Mouse (Mus musculus) layer of hippocampus, adult 2 months (tissue): ENCODE measurements around the gene Taz. TPM values are rescaled to one million over a fixed set of nuclear protein-coding genes. Genes with fewer than 3 reads are reported as not detected.

ENCODE experiments used
- DNase-seq, 2 experiments: peaks; one replicate each; pipeline ENCODE4 v3.0.0; 2022; ENCODE audit warnings: low spot score in 2 of 2
- H3K27ac ChIP-seq: fragments of 200-600 bp; 2 replicates; pipeline ENCODE4 v1.8.1; 2022
- H3K4me3 ChIP-seq: fragments of 200-600 bp; 2 replicates; pipeline ENCODE4 v1.8.1; 2022; ENCODE audit warnings: mild to moderate bottlenecking
- CTCF ChIP-seq: fragments of 200-600 bp; conservative IDR thresholded peaks from 2 replicates; pipeline ENCODE4 v1.8.1; 2022; ENCODE audit warnings: antibody characterized with exemption, mild to moderate bottlenecking, moderate library complexity
- total RNA-seq, 2 experiments: library from RNA; stranded (reverse); gene quantifications; 2 replicates each; pipeline ENCODE4 v1.2.3; 2021

The Taz gene
- total RNA-seq, 2 experiments from 2014 or later = 61.4 to 71.4 TPM

DNA sequence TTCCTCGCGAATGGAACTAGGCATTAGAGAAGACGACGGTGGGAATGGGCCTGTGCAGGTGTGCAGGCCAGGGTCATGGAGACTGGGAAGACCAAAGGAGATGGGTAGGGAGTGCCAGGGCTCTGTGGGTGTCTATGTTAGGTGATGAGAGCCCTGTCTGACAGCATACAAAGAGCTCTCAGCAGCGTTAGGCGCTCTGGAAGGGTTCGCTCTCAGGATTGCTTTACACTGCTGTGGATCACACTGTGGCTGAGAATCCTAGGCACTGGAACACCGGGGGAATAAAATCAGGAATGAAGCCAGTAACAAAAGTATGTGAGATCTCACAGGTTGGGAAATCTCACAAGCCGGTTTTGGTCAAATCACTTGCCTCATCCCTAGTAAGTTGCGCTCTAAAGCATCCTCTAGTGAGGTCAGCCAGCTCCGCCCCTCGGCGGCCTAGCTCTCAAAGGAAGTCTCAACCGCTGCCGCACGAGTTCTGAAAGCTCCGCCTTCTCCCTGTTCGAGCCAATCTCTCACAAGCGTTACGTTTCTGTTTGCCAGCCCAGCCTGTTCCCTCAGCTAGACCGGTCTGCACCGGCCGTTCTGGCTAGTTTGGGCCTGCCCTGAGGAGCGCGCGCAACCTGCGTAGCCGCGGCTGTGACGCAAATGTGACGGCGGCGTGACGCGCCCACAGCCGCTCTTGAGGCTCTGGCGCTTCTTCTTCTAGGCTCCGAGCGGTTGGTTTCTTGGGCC is 27.4 kb upstream of the Taz start, which contains the start of gene Emd:
Gene Emd, plus strand, starts transcription at position 535 of the 735 bp plus-strand sequence.
- peak within 1 kb of the TSS; percentile 72 for H3K4me3 ChIP-seq
- DNase-seq = peak; percentile 80 to 91
- TF ChIP-seq CTCF = no peak
- peak within 1 kb of the TSS; percentile 92 for H3K27ac ChIP-seq

GRCm38 (mm10) chrX:74254888-74255565 is 26.7 kb upstream of the Taz start:
- DNase-seq = no peak
- Histone ChIP-seq H3K27ac (peak overlapping the region; percentile 92), H3K4me3 (peak overlapping the region; percentile 72)
- TF ChIP-seq CTCF = no peak

GRCm38 (mm10) chrX:74257746-74258145 is 24.0 kb upstream of the Taz start:
- Histone ChIP-seq H3K4me3 (no peak overlapping the region), H3K27ac (no peak overlapping the region)
- TF ChIP-seq CTCF = no peak
- no peak for DNase-seq

DNA sequence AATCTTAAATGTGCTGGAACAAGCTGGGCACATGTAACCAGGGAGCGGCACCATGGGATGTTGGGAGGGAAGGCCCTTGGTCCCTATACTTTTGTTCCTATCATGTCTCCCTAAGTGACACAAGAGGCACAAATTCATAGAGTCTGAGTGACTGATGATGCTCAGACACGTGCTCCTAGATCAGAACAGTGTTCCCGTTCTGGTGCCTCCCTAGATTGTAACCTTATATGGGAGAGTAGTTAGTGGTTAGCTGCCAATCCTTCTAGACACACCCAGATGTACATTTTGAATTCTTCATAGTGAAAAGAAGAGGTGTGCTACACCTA is 12.0 kb upstream of the Taz start:
- no peak for DNase-seq
- Histone ChIP-seq H3K4me3 (peak overlapping the region; percentile 63), H3K27ac (peak overlapping the region; percentile 99)
- no peak for TF ChIP-seq CTCF

DNA sequence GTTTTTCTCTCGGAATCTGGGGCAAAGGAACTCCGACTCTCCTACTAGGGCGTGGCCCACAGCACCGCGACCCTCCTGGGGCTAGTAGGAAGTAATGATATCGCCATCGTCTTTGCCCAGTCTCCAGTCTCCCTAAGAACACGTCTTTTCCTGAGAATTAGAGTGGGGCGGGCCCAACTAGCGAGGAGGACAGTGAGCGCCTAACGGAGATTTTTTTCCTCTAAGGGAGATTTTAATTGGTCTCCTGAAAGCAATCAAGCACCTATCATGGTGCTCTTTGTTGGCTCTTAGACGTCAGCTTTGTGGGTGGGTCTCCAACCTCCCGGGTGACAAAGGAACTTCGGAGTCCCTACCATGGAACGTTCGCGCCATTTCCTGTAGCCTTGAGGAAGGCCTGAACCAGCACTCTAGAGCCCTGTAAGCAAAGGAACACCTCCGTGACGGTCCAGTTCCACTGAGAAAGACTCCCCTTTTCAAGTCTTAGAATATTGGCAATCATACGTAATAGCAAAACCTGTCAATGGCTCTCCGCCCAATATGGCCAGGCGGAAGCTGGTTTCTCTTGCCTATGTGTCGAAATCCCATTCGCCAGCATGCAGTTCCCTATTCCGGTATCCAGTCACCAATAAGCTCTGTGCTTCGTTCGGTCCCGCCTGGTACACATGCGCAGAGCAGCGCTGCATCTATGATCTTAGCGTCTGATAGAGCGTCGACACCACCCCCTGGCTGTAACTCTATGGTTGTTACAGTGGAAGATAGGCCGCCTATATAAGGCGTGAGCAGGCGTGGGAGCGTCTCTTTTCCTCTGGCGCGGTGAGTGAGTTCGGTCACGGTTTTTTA is 11.4 kb upstream of the Taz start, which contains the start of gene Rpl10:
Gene Rpl10, plus strand, starts transcription at position 751 of the 840 bp plus-strand sequence.
- DNase-seq = peak; percentile 86 to 95
- peak within 1 kb of the TSS; percentile 99 for H3K27ac ChIP-seq

DNA sequence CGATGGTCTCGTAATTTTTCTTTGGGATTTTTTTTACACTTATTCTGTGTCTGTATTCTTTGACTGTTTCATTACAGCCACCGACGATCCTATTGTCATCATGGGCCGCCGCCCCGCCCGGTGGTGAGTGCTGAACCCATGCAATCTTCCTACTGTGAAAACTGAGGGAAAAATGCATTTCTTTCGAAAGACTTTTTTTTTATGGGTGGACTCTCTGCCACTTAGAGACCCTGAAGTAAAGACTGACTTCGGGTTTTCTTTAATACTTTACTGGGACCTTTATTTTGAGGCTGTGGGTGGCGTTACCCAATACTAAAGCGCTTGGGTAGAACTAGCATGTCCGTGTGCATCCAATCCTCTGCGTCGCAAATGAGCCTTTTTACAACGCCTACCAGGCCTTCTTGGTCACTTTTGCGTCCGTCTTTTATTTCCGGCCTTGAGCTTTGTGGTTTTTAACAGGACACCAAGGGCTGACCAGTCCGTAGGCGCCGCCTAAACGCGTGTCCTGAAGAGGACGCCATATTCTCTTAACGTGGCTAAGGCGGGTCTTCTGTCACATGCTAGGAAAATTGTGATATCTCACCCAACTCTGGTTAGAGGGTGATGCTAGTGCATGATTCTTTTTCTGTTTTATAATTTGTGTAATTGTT is 10.7 kb upstream of the Taz start:
- DNase-seq = no peak
- peak overlapping the region; percentile 82 for H3K4me3 ChIP-seq
- H3K27ac ChIP-seq = peak overlapping the region; percentile 90
- TF ChIP-seq CTCF = no peak

More for the DNA sequence above, 11.4 kb upstream of the Taz start, which contains the start of gene Rpl10:
- peak; percentile 66 for TF ChIP-seq CTCF
- H3K4me3 ChIP-seq = peak within 1 kb of the TSS; percentile 82

DNA sequence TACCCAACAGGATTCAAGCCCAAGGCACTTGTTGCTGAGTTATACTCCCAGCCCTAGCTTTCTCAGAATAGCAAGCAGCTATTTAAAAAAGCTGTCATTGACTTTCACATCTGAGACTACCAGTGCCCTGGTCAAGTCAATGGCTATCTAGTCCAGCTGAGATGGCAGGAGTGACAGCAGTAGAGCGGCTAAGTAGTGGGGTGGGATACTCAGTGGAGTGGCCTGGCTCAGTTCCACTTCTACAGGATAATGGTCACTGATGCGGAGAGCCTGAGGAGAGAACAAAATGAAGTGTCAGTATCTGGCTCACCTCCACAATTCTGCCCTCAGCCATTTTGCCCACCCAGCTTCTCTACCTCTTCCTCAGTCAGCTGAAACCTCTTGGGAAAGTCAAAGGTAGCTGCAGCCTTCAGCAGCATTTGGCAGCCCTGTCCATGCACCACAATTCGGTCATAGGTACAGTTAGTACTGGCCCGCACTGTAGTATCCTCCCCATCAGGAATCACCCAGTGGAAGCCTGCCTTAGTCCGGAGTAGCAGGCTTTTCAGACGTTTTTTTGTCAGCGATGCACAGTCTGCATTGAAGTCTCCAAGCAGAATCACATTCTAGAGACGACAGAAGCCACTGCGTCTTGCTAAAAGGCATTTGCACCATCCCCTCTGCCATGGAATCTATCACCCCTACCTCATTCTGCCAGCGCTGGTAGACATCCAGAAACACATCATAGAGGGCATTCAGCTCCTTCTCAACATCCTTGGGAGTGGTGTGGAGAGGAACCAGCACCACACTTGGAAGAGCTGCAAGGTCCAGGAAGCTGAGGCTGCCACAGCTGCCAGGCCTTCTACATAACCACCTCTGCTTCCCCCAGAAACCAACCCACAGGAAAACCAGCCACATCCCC is 8.0 kb upstream of the Taz start:
- no peak for TF ChIP-seq CTCF
- no peak for DNase-seq
- no peak overlapping the region for H3K4me3 ChIP-seq
- no peak overlapping the region for H3K27ac ChIP-seq

- no peak for TF ChIP-seq CTCF
- DNase-seq = no peak
- H3K27ac ChIP-seq = no peak overlapping the region
- no peak overlapping the region for H3K4me3 ChIP-seq
Observed at GRCm38 (mm10) chrX:74277916-74278315, 3.8 kb upstream of the Taz start.

DNA sequence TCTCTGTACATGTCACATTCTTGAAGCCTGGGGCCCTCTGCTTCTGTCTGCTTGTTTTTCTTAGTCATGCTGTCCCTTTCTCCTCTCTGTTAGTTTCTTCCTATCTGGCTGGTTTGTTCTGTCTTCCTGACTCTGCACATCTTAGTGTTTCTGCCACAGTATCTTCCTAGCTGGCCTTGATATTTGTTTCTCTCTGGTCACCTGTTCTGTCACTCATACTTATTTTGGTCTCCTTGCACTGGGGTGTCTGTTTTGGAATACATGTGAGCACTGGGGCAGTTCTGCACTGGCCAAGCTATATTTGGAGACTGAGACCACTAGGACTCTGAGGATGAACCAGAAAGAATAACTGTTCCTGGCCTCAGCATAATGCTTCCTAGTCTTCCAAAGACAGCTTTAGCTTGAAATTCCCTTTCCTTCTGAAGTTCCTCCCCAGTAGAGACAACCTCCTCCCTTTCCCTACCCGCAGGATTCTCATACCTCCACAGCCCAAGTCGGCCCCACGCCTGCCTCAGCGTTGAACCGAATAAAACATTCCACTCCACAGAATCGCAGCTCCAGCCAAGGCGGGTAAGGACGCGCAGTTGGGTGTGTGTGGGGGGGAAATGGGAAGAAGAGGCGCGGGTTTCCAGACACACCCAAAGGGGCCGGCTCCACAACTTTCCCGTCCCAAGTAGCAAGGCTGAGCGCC is 526 bp upstream of the Taz start:
- Histone ChIP-seq H3K4me3 (peak overlapping the region; percentile 69; the same call in 1 of the 2 replicates), H3K27ac (peak overlapping the region; percentile 91; the same call in 1 of the 2 replicates)
- no peak for TF ChIP-seq CTCF
- no peak for DNase-seq

DNA sequence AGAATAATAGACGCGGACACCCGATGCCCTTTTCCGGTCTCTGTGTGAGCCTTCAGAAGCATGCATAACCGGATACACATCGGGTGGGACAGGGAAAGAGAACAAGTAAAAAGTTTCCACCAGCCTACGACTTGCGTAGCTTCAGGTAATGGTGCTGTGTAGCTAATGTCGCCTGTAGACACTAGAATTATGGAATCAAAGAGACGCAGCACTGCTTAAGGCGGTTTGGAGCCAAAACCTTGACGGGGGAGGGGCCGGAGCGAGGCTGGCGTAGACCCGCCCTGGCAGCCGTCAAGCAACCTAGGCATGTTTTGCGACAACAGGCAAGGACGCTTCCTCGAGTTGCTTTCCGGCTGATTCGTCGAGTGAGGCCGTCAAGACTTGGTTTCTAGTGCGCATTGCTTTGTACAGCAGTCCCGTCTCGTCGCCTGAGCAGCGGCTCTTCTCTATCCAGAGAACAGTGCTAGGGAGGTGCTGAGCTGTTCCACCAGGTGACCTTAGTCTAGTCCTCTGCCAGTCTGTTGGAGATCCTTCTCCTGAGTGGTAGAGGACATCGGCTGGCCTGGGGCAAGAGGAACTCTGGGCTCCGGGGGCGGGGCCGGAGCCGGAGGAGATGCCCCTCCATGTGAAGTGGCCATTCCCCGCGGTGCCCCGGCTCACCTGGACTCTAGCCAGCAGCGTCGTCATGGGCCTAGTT is 831 bp downstream of the Taz start:
- TF ChIP-seq CTCF = no peak

GRCm38 (mm10) chrX:74283092-74283437 is 1.4 kb downstream of the Taz start:
- DNase-seq = no peak
- no peak for TF ChIP-seq CTCF
- Histone ChIP-seq H3K27ac (peak overlapping the region; percentile 91), H3K4me3 (peak overlapping the region; percentile 69)

More for the DNA sequence above, 831 bp downstream of the Taz start:
- peak overlapping the region; percentile 69 for H3K4me3 ChIP-seq
- peak; percentile 77 to 86 for DNase-seq
- H3K27ac ChIP-seq = peak overlapping the region; percentile 91
